Mouse (Mus musculus) effector memory CD4-positive, alpha-beta T cell, adult 5 months (primary cell): ENCODE data around the gene Ski. TPM values are rescaled to one million over a fixed set of nuclear protein-coding genes. Genes with fewer than 3 reads are reported as not detected.

Experiments used
- polyA plus RNA-seq: library from polyadenylated mRNA; unstranded; fragments of 100-300 nt; shearing (Covaris generic); gene quantifications from one replicate; pipeline ENCODE4 v1.2.1, GENCODE M21; 2017

The Ski gene
- polyA plus RNA-seq, result 136 TPM

GRCm38 (mm10) chr4:155222552-155222840, at the start of gene Ski:
Gene Ski, minus strand, starts transcription at chr4:155222592.

DNA sequence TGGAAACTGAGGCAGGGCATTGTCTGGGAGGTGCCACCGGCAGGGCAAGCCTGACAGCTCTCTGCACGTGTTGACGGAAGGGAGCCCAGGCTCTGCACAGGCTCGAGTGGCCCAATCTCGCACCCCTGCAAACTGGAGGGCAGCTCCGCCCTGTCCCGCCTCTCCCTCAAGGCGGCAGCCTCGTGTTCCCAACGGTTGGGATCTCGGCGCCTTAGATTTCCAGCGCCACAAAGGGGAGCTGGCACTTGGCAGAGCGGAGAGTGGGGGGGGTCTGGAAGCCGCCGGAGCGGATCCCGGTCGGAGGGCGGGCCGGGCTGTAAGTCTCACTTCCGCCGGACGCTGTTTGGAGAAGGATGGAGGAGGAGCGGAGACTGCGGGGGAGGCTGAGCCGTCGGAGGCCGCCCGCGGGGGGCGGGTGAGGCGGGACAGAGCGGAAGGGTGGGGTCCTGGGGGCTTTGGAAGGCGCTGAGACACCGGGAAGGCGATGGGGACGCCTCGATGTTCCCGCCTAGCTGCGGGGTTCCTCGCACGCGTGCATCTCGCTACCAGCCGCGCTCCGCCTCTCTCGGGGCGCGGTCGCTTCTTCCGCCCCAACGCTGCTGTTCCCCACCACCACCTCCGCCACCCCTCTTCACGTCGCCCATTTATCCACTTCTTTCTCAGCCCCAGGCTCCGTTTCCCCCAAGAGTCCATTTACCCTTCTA, 27.4 kb upstream of the Ski start, which contains the start of gene Faap20:
Faap20 (plus strand) TSS at position 155 of the 704 bp plus-strand sequence.

Other genes starting within 250 kb of the Ski start
- gene Plch2, start 165.8 kb downstream of the Ski start, polyA plus RNA-seq, result not detected
- 6.1 TPM for gene Pex10, start 155.6 kb downstream of the Ski start, polyA plus RNA-seq
- gene Rer1, start 136.2 kb downstream of the Ski start, polyA plus RNA-seq, result 125 TPM
- gene Morn1, start 136.0 kb downstream of the Ski start, polyA plus RNA-seq, result 3.0 TPM
- gene Faap20, start 27.2 kb upstream of the Ski start, polyA plus RNA-seq, result 51.6 TPM
- gene Prkcz, start 138.8 kb upstream of the Ski start, polyA plus RNA-seq, result 30.7 TPM
- 0.32 TPM for gene Gabrd, start 175.5 kb upstream of the Ski start, polyA plus RNA-seq
- 3.9 TPM for gene Cfap74, start 186.6 kb upstream of the Ski start, polyA plus RNA-seq
- gene Tmem52, start 246.5 kb upstream of the Ski start, polyA plus RNA-seq, result not detected